21 mouse cellular contexts compared by ENCODE assay signal in genomic region chr11:36674141-36674540, GRCm38 (mm10).
DNase-seq lines count a peak whose midpoint lies in the region; ATAC-seq and TF ChIP-seq lines count a peak whose summit lies in the region.
"Had no signal": no experiment of that assay in that cellular context is flagged by ENCODE, and none has a peak within 500 bp of the region (broad histone marks: within the 10 kb centered on the region; RNA-seq: fewer than 3 reads in every experiment).

No protein-coding gene starts in this region.

- no peak overlapping the region for H3K9ac ChIP-seq in forebrain, postnatal 0 days
- H3K9ac ChIP-seq in forebrain, embryonic 15.5 days (replicated peaks): no peak overlapping the region
- H3K9ac ChIP-seq in hindbrain, embryonic 11.5 days (ENCODE audit: low read depth, low read length): no peak overlapping the region
- H3K9ac ChIP-seq in hindbrain, embryonic 16.5 days (ENCODE audit: low read depth, low read length): no peak overlapping the region
- H3K9ac ChIP-seq in midbrain, embryonic 16.5 days (ENCODE audit: low read depth, low read length): peak overlapping the region; percentile 42; the same call in 1 of the 2 replicates
- H3K9ac ChIP-seq: embryonic facial prominence, embryonic 12.5 days; liver, embryonic 13.5 days; neural tube, embryonic 12.5 days had no signal

- H3K4me2 ChIP-seq in forebrain, postnatal 0 days (ENCODE audit: low read depth): peak overlapping the region; percentile 34
- H3K4me2 ChIP-seq in forebrain, embryonic 15.5 days (replicated peaks): no peak overlapping the region; the same call in 1 of the 2 replicates
- H3K4me2 ChIP-seq in hindbrain, embryonic 11.5 days (replicated peaks; ENCODE audit: low read depth, low read length): 0 out of 2 replicates have a peak overlapping the region, but pooled peaks have one; percentile 0
- H3K4me2 ChIP-seq in hindbrain, embryonic 16.5 days (ENCODE audit: low read length): peak overlapping the region; percentile 45
- peak overlapping the region; percentile 49 for H3K4me2 ChIP-seq in midbrain, embryonic 16.5 days (ENCODE audit: low read length)
- H3K4me2 ChIP-seq: embryonic facial prominence, embryonic 12.5 days; liver, embryonic 13.5 days; neural tube, embryonic 12.5 days had no signal

- peaks cover 12% of the 10 kb centered on the region for H3K4me1 ChIP-seq in forebrain, postnatal 0 days (ENCODE audit: insufficient read depth)
- H3K4me1 ChIP-seq in forebrain, embryonic 15.5 days: peaks cover 38% of the 10 kb centered on the region
- H3K4me1 ChIP-seq in hindbrain, embryonic 11.5 days (replicated peaks; ENCODE audit: control insufficient read depth, insufficient read depth, low read length): no peaks in the 10 kb centered on the region; the same call in 1 of the 2 replicates
- H3K4me1 ChIP-seq in hindbrain, embryonic 16.5 days (ENCODE audit: control insufficient read depth, insufficient read depth, low read depth, low read length): peaks cover 6% of the 10 kb centered on the region
- peaks cover 37% of the 10 kb centered on the region for H3K4me1 ChIP-seq in midbrain, embryonic 16.5 days (ENCODE audit: control insufficient read depth, insufficient read depth, low read length)
- H3K4me1 ChIP-seq: liver, embryonic 13.5 days had no signal

- H3K36me3 ChIP-seq in forebrain, postnatal 0 days (ENCODE audit: insufficient read depth): no peaks in the 10 kb centered on the region
- no peaks in the 10 kb centered on the region for H3K36me3 ChIP-seq in forebrain, embryonic 15.5 days
- H3K36me3 ChIP-seq in hindbrain, embryonic 11.5 days (ENCODE audit: control insufficient read depth, insufficient read depth, low read length): no peaks in the 10 kb centered on the region
- no peaks in the 10 kb centered on the region for H3K36me3 ChIP-seq in hindbrain, embryonic 16.5 days (ENCODE audit: control insufficient read depth, insufficient read depth, low read length)
- no peaks in the 10 kb centered on the region for H3K36me3 ChIP-seq in midbrain, embryonic 16.5 days (ENCODE audit: control insufficient read depth, insufficient read depth, low read length)
- H3K36me3 ChIP-seq: embryonic facial prominence, embryonic 12.5 days; liver, embryonic 13.5 days; neural tube, embryonic 12.5 days had no signal

- DNase-seq in forebrain, postnatal 0 days: no peak
- peak; percentile 39 for DNase-seq in hindbrain, embryonic 11.5 days (ENCODE audit: low spot score)
- no peak for DNase-seq in kidney, adult 18-20 months
- no peak for DNase-seq in lung, postnatal 10 days
- no peak for DNase-seq in layer of hippocampus, postnatal 14 days (ENCODE audit: low spot score in 2 of 2)
- DNase-seq: cerebellum, adult 2 months; cerebellum, postnatal 25 days; gastrocnemius, adult 2 months; kidney, adult 9 months; kidney, postnatal 25 days; liver, embryonic 13.5 days; lung, adult 2 months; right cerebral cortex, adult 18-20 months; right cerebral cortex, postnatal 4 days; thymus, adult 2 months had no signal

- H3K27ac ChIP-seq in forebrain, postnatal 0 days (ENCODE audit: low read depth, low read length): no peak overlapping the region
- no peak overlapping the region for H3K27ac ChIP-seq in forebrain, embryonic 15.5 days (replicated peaks)
- no peak overlapping the region for H3K27ac ChIP-seq in hindbrain, embryonic 11.5 days (ENCODE audit: low read depth, low read length)
- H3K27ac ChIP-seq in hindbrain, embryonic 16.5 days (ENCODE audit: low read depth, low read length): no peak overlapping the region
- H3K27ac ChIP-seq in midbrain, embryonic 16.5 days (ENCODE audit: low read length): peak overlapping the region; percentile 61
- H3K27ac ChIP-seq: embryonic facial prominence, embryonic 12.5 days; gastrocnemius, adult 2 months; left cerebral cortex, adult 2 months; liver, embryonic 13.5 days; neural tube, embryonic 12.5 days had no signal

- ATAC-seq in forebrain, postnatal 0 days: no peak
- ATAC-seq in forebrain, embryonic 15.5 days (replicated peaks): no peak
- ATAC-seq in hindbrain, embryonic 11.5 days (ENCODE audit: low FRiP score): no peak
- ATAC-seq in hindbrain, embryonic 16.5 days: no peak
- ATAC-seq in midbrain, embryonic 16.5 days: no peak

- H3K27me3 ChIP-seq in forebrain, postnatal 0 days (ENCODE audit: insufficient read depth, low read length): no peaks in the 10 kb centered on the region
- H3K27me3 ChIP-seq in forebrain, embryonic 15.5 days: no peaks in the 10 kb centered on the region
- no peaks in the 10 kb centered on the region for H3K27me3 ChIP-seq in hindbrain, embryonic 11.5 days (ENCODE audit: control insufficient read depth, insufficient read depth, low read length)
- H3K27me3 ChIP-seq in hindbrain, embryonic 16.5 days (replicated peaks; ENCODE audit: control insufficient read depth, insufficient read depth, low read length): no peaks in the 10 kb centered on the region
- no peaks in the 10 kb centered on the region for H3K27me3 ChIP-seq in midbrain, embryonic 16.5 days (ENCODE audit: control insufficient read depth, insufficient read depth, low read depth, low read length)
- H3K27me3 ChIP-seq: neural tube, embryonic 12.5 days had no signal

- 42% methylated on average over 5 of the region's 5 CpGs for WGBS in forebrain, postnatal 0 days
- 41% methylated on average over 5 of the region's 5 CpGs for WGBS in forebrain, embryonic 15.5 days
- 50% methylated on average over 5 of the region's 5 CpGs for WGBS in hindbrain, embryonic 11.5 days
- WGBS in hindbrain, embryonic 16.5 days: 32% methylated on average over 5 of the region's 5 CpGs
- 29% methylated on average over 5 of the region's 5 CpGs for WGBS in midbrain, embryonic 16.5 days

- no peak for TF ChIP-seq CTCF in forebrain, postnatal 0 days (IDR thresholded peaks at IDR 0.05; ENCODE audit: low read depth)

- H3K4me3 ChIP-seq in forebrain, postnatal 0 days (ENCODE audit: low read depth, low read length): 0 out of 2 replicates have a peak overlapping the region, but pooled peaks have one; percentile 1
- H3K4me3 ChIP-seq in forebrain, embryonic 15.5 days: no peak overlapping the region
- no peak overlapping the region for H3K4me3 ChIP-seq in hindbrain, embryonic 11.5 days (ENCODE audit: low read depth, low read length)
- H3K4me3 ChIP-seq in hindbrain, embryonic 16.5 days (ENCODE audit: low read length): no peak overlapping the region
- peak overlapping the region; percentile 23 for H3K4me3 ChIP-seq in midbrain, embryonic 16.5 days (ENCODE audit: low read depth, low read length)
- H3K4me3 ChIP-seq: embryonic facial prominence, embryonic 12.5 days; gastrocnemius, adult 2 months; left cerebral cortex, adult 2 months; liver, embryonic 13.5 days; neural tube, embryonic 12.5 days had no signal

- H3K9me3 ChIP-seq in forebrain, postnatal 0 days (ENCODE audit: low read length): no peaks in the 10 kb centered on the region
- H3K9me3 ChIP-seq in forebrain, embryonic 15.5 days: no peaks in the 10 kb centered on the region
- H3K9me3 ChIP-seq in hindbrain, embryonic 11.5 days (ENCODE audit: control insufficient read depth, low read length): no peaks in the 10 kb centered on the region
- H3K9me3 ChIP-seq in hindbrain, embryonic 16.5 days (ENCODE audit: control insufficient read depth, low read length): no peaks in the 10 kb centered on the region
- no peaks in the 10 kb centered on the region for H3K9me3 ChIP-seq in midbrain, embryonic 16.5 days (replicated peaks; ENCODE audit: control insufficient read depth, low read length, poor library complexity, severe bottlenecking)
- H3K9me3 ChIP-seq: embryonic facial prominence, embryonic 12.5 days; liver, embryonic 13.5 days; neural tube, embryonic 12.5 days had no signal

Comparison
In these comparisons a context has a peak if more than half of its experiments do, and no peak if none do; other contexts are left out.
1. H3K4me3 ChIP-seq: peak in forebrain, postnatal 0 days (single experiment) and midbrain, embryonic 16.5 days (single experiment); none in forebrain, embryonic 15.5 days (single experiment), hindbrain, embryonic 11.5 days (single experiment) and hindbrain, embryonic 16.5 days (single experiment).